8 mouse cellular contexts compared by ENCODE assay signal in the genomic region with DNA sequence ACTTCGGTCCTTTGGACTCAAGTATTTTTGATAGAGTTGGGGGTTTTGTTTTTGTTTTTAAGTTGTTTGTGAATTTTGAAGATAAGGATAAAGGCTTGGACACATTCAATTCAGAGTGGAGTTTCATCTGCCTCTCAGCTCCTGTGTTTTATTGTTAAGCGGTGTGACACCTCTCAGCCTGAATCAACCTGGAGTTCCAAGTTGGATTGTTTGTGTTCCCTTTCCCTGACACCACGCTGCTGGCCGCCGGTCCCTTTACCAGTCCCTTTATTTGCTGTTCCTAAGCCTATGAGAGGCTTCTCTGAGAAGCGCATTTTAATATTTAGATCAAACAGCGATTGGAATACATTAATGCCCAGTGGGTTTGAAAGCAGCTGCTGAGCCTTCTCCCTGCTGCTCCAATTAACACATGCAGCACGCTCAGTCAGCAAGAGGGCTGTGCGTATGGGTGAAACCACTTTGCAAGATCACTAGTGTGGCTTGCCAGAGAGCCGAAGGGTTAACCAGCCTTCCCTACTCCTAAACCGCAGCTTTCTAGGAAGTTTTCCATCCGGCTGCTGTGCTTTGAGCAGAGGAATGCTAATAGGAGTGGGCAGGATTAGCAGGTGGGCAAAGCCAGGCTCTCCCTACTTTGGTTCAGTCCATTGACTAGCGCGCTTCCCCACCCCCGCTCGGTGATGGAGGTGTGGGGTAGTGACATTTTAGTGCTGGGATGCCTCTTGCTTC.
A peak's percentile ranks its signal among the peaks of the same experiment; 100 is the strongest.
DNase-seq lines count a peak whose midpoint lies in the region; ATAC-seq lines count a peak whose summit lies in the region.

No protein-coding gene starts in this region.

- H3K27me3 ChIP-seq in midbrain, embryonic 13.5 days = no peaks in the 10 kb centered on the region

- peak overlapping the region; percentile 67 for H3K9ac ChIP-seq in midbrain, embryonic 13.5 days (replicated peaks)

- WGBS in midbrain, embryonic 13.5 days = 1% methylated on average over 16 of the region's 16 CpGs

- H3K4me1 ChIP-seq in midbrain, embryonic 13.5 days (replicated peaks) = peaks cover 55% of the 10 kb centered on the region

- ATAC-seq in midbrain, embryonic 13.5 days = peak; percentile 90

- peak overlapping the region; percentile 78 for H3K4me2 ChIP-seq in midbrain, embryonic 13.5 days (replicated peaks)

- peak overlapping the region; percentile 50 for H3K4me3 ChIP-seq in midbrain, embryonic 13.5 days (replicated peaks)

- no peaks in the 10 kb centered on the region for H3K9me3 ChIP-seq in midbrain, embryonic 13.5 days

- H3K36me3 ChIP-seq in midbrain, embryonic 13.5 days = no peaks in the 10 kb centered on the region

- peak overlapping the region; percentile 89 for H3K27ac ChIP-seq in midbrain, embryonic 13.5 days

- peak; percentile 15 for DNase-seq in adrenal gland, postnatal 14 days
- no peak for DNase-seq in adrenal gland, adult 18-20 months (ENCODE audit: low spot score in 2 of 2)
- peak; percentile 64 for DNase-seq in ZHBTc4 (ENCODE audit: low read depth, low spot score)
- peak; percentile 23 to 44 for DNase-seq in frontal cortex, postnatal 25 days (ENCODE audit: low spot score in 2 of 2)
- DNase-seq in layer of hippocampus, adult 9-10 months (ENCODE audit: low spot score) = peak; percentile 40
- no peak for DNase-seq in spleen, postnatal 4 days (ENCODE audit: low spot score in 2 of 2)
- DNase-seq in gastrocnemius, adult 18-20 months (ENCODE audit: low spot score) = no peak

Comparison
In these comparisons a context has a peak if more than half of its experiments do, and no peak if none do; other contexts are left out.
1. DNase-seq: peak in adrenal gland, postnatal 14 days (single experiment), ZHBTc4 (single experiment), frontal cortex, postnatal 25 days (2 of 2) and layer of hippocampus, adult 9-10 months (single experiment); none in adrenal gland, adult 18-20 months (0 of 2), spleen, postnatal 4 days (0 of 2) and gastrocnemius, adult 18-20 months (single experiment).